ENCODE assay signal across 15 mouse cellular contexts in the genomic region with DNA sequence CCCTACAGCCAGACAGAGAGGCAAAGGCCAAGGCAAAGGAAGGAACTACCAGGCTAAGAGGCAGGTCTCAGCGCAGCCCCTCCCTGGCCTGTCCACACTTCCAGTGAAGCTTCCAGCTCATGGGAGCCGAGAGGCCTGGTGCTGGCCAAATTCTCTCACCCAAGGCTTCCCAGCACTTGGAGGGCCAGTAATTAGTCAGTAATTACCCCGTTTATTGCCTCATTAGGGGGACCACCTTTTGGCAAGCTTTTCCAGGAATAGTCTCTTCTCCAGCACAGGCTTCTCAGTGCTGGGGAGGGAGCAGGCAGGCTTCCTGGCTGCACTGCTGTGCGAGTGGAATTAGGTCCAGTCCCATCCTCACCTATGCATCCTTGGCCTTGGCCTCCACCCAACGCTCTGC.
"Had no signal": no experiment of that assay in that cellular context is flagged by ENCODE, and none has a peak within 500 bp of the region (broad histone marks: within the 10 kb centered on the region; RNA-seq: fewer than 3 reads in every experiment).

No protein-coding gene starts in this region.

- H3K4me2 ChIP-seq: liver, embryonic 13.5 days; midbrain, embryonic 12.5 days had no signal

- H3K9me3 ChIP-seq: liver, embryonic 13.5 days; midbrain, embryonic 12.5 days had no signal

- H3K4me1 ChIP-seq: liver, embryonic 13.5 days had no signal

- DNase-seq: kidney, adult 9 months; kidney, postnatal 14 days; kidney, postnatal 4 days; layer of hippocampus, adult 9-11 months; layer of hippocampus, postnatal 36 days; liver, embryonic 13.5 days; lung, adult 2 months; lung, postnatal 14 days; lung, postnatal 4 days; thymus, adult 18-20 months; thymus, postnatal 36 days had no signal

- ATAC-seq: midbrain, embryonic 16.5 days had no signal

- H3K4me3 ChIP-seq: left cerebral cortex, adult 2 months; liver, embryonic 13.5 days; midbrain, embryonic 12.5 days; myocyte had no signal

- H3K27me3 ChIP-seq: liver, embryonic 13.5 days had no signal

- H3K9ac ChIP-seq: liver, embryonic 13.5 days; midbrain, embryonic 12.5 days had no signal

- H3K36me3 ChIP-seq: liver, embryonic 13.5 days; midbrain, embryonic 12.5 days had no signal

- H3K27ac ChIP-seq: left cerebral cortex, adult 2 months; liver, embryonic 13.5 days had no signal
